Mouse (Mus musculus): Measurements from ENCODE around the gene Ptgs1. TPM values are rescaled to one million over a fixed set of nuclear protein-coding genes. Genes with fewer than 3 reads are reported as not detected.

Ptgs1 gene
- polyA plus RNA-seq, 1 experiment, result 44.4 TPM

GRCm38 (mm10) chr2:36220106-36220505 is 10.1 kb upstream of the Ptgs1 start:
- DNase-seq (ENCODE audit: low read depth in 1 of 2, low spot score in 2 of 2), result no peak
- H3K27me3 ChIP-seq (ENCODE audit: control insufficient read depth, insufficient read depth, low read length), result no peaks in the 10 kb centered on the region
- H3K27ac ChIP-seq (ENCODE audit: insufficient read depth, low read length), result no peak overlapping the region
- no peak for TF ChIP-seq CTCF (IDR thresholded peaks at IDR 0.05; ENCODE audit: extremely low read depth, insufficient read depth, insufficient read length, insufficient replicate concordance)
- no peak for TF ChIP-seq POLR2A (IDR thresholded peaks at IDR 0.05; ENCODE audit: low read depth, low read length)
- H3K36me3 ChIP-seq (ENCODE audit: control insufficient read depth, insufficient read depth, low read length), result no peaks in the 10 kb centered on the region
- no peak overlapping the region for H3K4me3 ChIP-seq (ENCODE audit: extremely low read depth, insufficient read depth, insufficient read length)
- WGBS, result 24% methylated on average over 8 of the region's 8 CpGs
- peaks cover 14% of the 10 kb centered on the region; the same call in 1 of the 2 replicates for H3K4me1 ChIP-seq (ENCODE audit: control insufficient read depth, insufficient read depth, insufficient read length)

GRCm38 (mm10) chr2:36220891-36221290 is 9.3 kb upstream of the Ptgs1 start:
- Histone ChIP-seq H3K36me3 (ENCODE audit: control insufficient read depth, insufficient read depth, low read length) (no peaks in the 10 kb centered on the region), H3K27me3 (ENCODE audit: control insufficient read depth, insufficient read depth, low read length) (no peaks in the 10 kb centered on the region), H3K27ac (ENCODE audit: insufficient read depth, low read length) (no peak overlapping the region), H3K4me1 (ENCODE audit: control insufficient read depth, insufficient read depth, insufficient read length) (peaks cover 14% of the 10 kb centered on the region; the same call in 1 of the 2 replicates), H3K4me3 (ENCODE audit: extremely low read depth, insufficient read depth, insufficient read length) (no peak overlapping the region)
- 57% methylated on average over 4 of the region's 4 CpGs for whole genome bisulfite sequencing
- TF ChIP-seq POLR2A (IDR thresholded peaks at IDR 0.05; ENCODE audit: low read depth, low read length) (no peak), CTCF (IDR thresholded peaks at IDR 0.05; ENCODE audit: extremely low read depth, insufficient read depth, insufficient read length, insufficient replicate concordance) (no peak)
- no peak for DNase-seq (ENCODE audit: low read depth in 1 of 2, low spot score in 2 of 2)

GRCm38 (mm10) chr2:36222168-36222848 is 7.9 kb upstream of the Ptgs1 start:
- Histone ChIP-seq H3K27me3 (ENCODE audit: control insufficient read depth, insufficient read depth, low read length) (no peaks in the 10 kb centered on the region), H3K36me3 (ENCODE audit: control insufficient read depth, insufficient read depth, low read length) (no peaks in the 10 kb centered on the region), H3K27ac (ENCODE audit: insufficient read depth, low read length) (no peak overlapping the region), H3K4me3 (ENCODE audit: extremely low read depth, insufficient read depth, insufficient read length) (no peak overlapping the region), H3K4me1 (ENCODE audit: control insufficient read depth, insufficient read depth, insufficient read length) (peaks cover 4% of the 10 kb centered on the region; the same call in 1 of the 2 replicates)
- TF ChIP-seq POLR2A (IDR thresholded peaks at IDR 0.05; ENCODE audit: low read depth, low read length) (no peak), CTCF (IDR thresholded peaks at IDR 0.05; ENCODE audit: extremely low read depth, insufficient read depth, insufficient read length, insufficient replicate concordance) (no peak)
- 71% methylated on average over 7 of the region's 7 CpGs for WGBS
- DNase-seq (ENCODE audit: low read depth in 1 of 2, low spot score in 2 of 2), result no peak

DNA sequence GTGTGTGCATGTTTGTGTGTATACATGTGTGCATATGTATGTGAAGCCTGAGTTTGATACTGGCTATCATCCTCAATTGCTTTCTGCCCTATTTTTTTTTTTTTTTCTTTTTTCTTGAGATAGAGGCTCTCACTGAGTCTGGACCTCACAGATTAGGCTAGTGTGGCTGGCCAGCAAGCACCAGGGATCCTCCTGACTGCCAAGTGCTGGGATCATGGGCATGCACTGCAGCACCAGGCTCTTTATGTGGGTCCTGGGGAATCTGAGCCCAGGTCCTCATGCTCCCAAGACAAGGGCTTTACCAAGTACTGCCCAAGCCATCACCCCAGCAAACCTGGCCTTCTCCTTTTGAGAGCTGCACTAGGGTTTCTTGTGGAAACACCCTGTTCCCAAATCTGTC is 6.8 kb upstream of the Ptgs1 start:
- H3K36me3 ChIP-seq (ENCODE audit: control insufficient read depth, insufficient read depth, low read length), result no peaks in the 10 kb centered on the region

GRCm38 (mm10) chr2:36224153-36224552 is 6.1 kb upstream of the Ptgs1 start:
- Histone ChIP-seq H3K4me3 (ENCODE audit: extremely low read depth, insufficient read depth, insufficient read length) (no peak overlapping the region), H3K36me3 (ENCODE audit: control insufficient read depth, insufficient read depth, low read length) (no peaks in the 10 kb centered on the region), H3K27me3 (ENCODE audit: control insufficient read depth, insufficient read depth, low read length) (no peaks in the 10 kb centered on the region), H3K27ac (ENCODE audit: insufficient read depth, low read length) (no peak overlapping the region), H3K4me1 (ENCODE audit: control insufficient read depth, insufficient read depth, insufficient read length) (no peaks in the 10 kb centered on the region)
- no peak for TF ChIP-seq POLR2A (IDR thresholded peaks at IDR 0.05; ENCODE audit: low read depth, low read length)
- TF ChIP-seq CTCF (IDR thresholded peaks at IDR 0.05; ENCODE audit: extremely low read depth, insufficient read depth, insufficient read length, insufficient replicate concordance), result no peak
- DNase-seq (ENCODE audit: low read depth in 1 of 2, low spot score in 2 of 2), result no peak
- 92% methylated on average over 7 of the region's 7 CpGs for WGBS

More for the DNA sequence above, 6.8 kb upstream of the Ptgs1 start:
- Histone ChIP-seq H3K27ac (ENCODE audit: insufficient read depth, low read length) (no peak overlapping the region), H3K4me1 (ENCODE audit: control insufficient read depth, insufficient read depth, insufficient read length) (no peaks in the 10 kb centered on the region), H3K27me3 (ENCODE audit: control insufficient read depth, insufficient read depth, low read length) (no peaks in the 10 kb centered on the region), H3K4me3 (ENCODE audit: extremely low read depth, insufficient read depth, insufficient read length) (no peak overlapping the region)
- no peak for TF ChIP-seq CTCF (IDR thresholded peaks at IDR 0.05; ENCODE audit: extremely low read depth, insufficient read depth, insufficient read length, insufficient replicate concordance)
- TF ChIP-seq POLR2A (IDR thresholded peaks at IDR 0.05; ENCODE audit: low read depth, low read length), result no peak
- no peak for DNase-seq (ENCODE audit: low read depth in 1 of 2, low spot score in 2 of 2)

DNA sequence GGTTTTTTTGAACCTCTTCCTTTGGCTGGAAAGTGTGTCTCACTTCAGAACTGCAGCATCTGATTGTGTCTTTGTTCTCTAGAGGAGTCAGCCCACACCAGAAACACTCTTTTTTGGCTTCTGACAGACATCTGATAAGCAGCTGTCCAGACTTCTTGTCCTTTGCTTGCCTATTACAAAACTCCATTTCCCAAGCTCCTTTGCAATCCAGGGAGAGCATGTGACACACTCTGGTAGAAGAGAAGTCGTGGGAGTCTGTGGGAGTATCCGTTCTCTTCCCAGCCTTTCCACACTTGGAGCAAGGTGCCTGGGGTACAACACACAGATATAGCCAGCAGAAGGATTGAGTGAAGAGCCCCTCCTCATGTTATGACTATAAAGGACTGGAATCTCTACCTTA is 5.6 kb upstream of the Ptgs1 start:
- no peaks in the 10 kb centered on the region for H3K36me3 ChIP-seq (ENCODE audit: control insufficient read depth, insufficient read depth, low read length)
- 58% methylated on average over 2 of the region's 2 CpGs for WGBS
- no peak for DNase-seq (ENCODE audit: low read depth in 1 of 2, low spot score in 2 of 2)

DNA sequence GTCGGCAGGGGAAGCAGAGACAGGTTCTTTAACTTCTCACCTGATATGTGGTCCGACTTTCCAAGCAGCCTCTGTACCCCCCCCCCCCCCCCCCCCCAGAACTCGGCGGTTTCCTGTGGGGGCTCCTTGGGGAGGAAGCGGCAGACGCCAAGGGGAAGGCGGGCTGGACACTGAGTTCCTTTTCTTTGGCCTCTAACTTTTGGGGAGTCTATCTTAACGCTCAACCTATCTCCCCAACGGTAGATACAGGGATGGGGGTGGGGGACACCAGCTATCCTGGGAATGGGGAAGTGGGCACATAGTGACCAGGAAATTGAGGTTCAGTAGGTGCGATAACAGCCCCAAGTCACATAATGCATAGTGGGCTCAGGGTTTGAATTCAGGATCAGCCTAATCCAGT is 741 bp downstream of the Ptgs1 start:
- WGBS, result 2% methylated on average over 9 of the region's 10 CpGs
- Histone ChIP-seq H3K27me3 (ENCODE audit: control insufficient read depth, insufficient read depth, low read length) (no peaks in the 10 kb centered on the region), H3K36me3 (ENCODE audit: control insufficient read depth, insufficient read depth, low read length) (no peaks in the 10 kb centered on the region), H3K4me1 (ENCODE audit: control insufficient read depth, insufficient read depth, insufficient read length) (peaks cover 4% of the 10 kb centered on the region; the same call in 1 of the 2 replicates), H3K4me3 (ENCODE audit: extremely low read depth, insufficient read depth, insufficient read length) (peak overlapping the region; percentile 43; the same call in 1 of the 2 replicates), H3K27ac (ENCODE audit: insufficient read depth, low read length) (peak overlapping the region; percentile 41; the same call in 1 of the 2 replicates)
- no peak for DNase-seq (ENCODE audit: low read depth in 1 of 2, low spot score in 2 of 2)
- TF ChIP-seq POLR2A (IDR thresholded peaks at IDR 0.05; ENCODE audit: low read depth, low read length) (no peak), CTCF (IDR thresholded peaks at IDR 0.05; ENCODE audit: extremely low read depth, insufficient read depth, insufficient read length, insufficient replicate concordance) (no peak)

More for the DNA sequence above, 5.6 kb upstream of the Ptgs1 start:
- H3K27me3 ChIP-seq (ENCODE audit: control insufficient read depth, insufficient read depth, low read length), result no peaks in the 10 kb centered on the region
- H3K4me3 ChIP-seq (ENCODE audit: extremely low read depth, insufficient read depth, insufficient read length), result no peak overlapping the region
- no peak overlapping the region for H3K27ac ChIP-seq (ENCODE audit: insufficient read depth, low read length)
- TF ChIP-seq CTCF (IDR thresholded peaks at IDR 0.05; ENCODE audit: extremely low read depth, insufficient read depth, insufficient read length, insufficient replicate concordance), result no peak
- no peak for TF ChIP-seq POLR2A (IDR thresholded peaks at IDR 0.05; ENCODE audit: low read depth, low read length)
- no peaks in the 10 kb centered on the region for H3K4me1 ChIP-seq (ENCODE audit: control insufficient read depth, insufficient read depth, insufficient read length)
